Mouse (Mus musculus): ENCODE results near the gene Glipr1.
A peak's percentile ranks its signal among the peaks of the same experiment; 100 is the strongest.
"Not testable (repeated sequence)": the region's sequence is repeated elsewhere in the genome, so short reads cannot be mapped to it uniquely, and the experiment has no call there.

Glipr1 gene

DNA sequence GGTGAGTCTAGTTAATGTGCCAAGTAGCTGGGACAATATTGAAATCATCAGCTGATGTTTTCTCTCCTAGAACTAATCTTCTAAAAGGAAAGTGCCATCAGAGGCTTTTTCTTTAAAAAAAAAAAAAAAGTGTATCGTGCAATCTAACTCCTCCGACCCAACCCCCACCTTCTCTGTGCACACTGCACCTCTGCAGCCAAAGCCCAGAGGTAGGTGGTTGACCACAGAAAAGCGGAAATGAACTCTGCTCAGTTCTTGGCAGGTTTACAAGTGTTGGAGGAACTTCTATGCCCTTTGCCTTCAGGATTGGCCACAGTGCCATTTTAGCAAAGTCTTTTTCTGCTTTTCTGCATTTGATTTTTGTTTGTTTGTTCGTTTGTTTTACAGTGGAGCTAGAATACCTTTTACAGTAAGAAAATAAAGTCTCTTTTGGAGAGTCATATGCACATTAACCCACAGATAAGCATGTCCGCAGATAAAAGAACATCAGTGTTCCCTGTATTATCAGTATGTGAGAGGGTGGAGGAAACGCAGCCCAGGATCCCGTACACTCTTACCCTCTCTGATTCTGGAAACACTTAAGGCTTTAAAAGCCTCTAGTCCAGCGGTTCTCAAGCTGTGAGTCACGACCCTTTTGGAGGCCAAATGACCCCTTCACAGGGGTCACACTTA, at the start of gene Glipr1:
Gene Glipr1 (minus strand): TSS at position 88 of the 672 bp plus-strand sequence.
- DNase-seq (ENCODE audit: low spot score in 2 of 2) = peak; percentile 90

GRCm38 (mm10) chr10:112051956-112052355, 49.5 kb upstream of the Glipr1 start:
- not testable (repeated sequence) for DNase-seq (ENCODE audit: low spot score in 2 of 2)

GRCm38 (mm10) chr10:112051220-112051619, 48.8 kb upstream of the Glipr1 start:
- DNase-seq (ENCODE audit: low spot score in 2 of 2) = no peak

GRCm38 (mm10) chr10:112044283-112044682, 41.9 kb upstream of the Glipr1 start:
- DNase-seq (ENCODE audit: low spot score in 2 of 2) = not testable (repeated sequence)

DNA sequence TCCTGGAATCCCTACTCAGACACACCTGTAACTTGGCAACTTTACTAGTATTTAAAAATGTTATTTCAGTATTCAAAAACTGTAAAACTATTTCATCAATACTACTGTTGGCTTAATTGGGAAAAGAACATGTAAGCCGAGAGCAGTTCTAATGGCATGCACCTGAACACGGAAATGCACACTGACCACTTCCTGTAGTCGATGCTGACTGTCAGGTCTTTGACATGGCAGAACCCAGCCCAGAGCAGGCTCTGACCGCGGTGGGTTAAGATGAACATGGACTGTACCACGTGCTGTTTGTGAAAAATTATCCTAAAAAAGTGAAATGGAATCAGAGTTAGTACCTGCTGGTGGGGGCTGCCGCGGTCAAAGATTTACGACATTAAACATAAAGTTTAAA, 41.1 kb upstream of the Glipr1 start:
- not testable (repeated sequence) for DNase-seq (ENCODE audit: low spot score in 2 of 2)

DNA sequence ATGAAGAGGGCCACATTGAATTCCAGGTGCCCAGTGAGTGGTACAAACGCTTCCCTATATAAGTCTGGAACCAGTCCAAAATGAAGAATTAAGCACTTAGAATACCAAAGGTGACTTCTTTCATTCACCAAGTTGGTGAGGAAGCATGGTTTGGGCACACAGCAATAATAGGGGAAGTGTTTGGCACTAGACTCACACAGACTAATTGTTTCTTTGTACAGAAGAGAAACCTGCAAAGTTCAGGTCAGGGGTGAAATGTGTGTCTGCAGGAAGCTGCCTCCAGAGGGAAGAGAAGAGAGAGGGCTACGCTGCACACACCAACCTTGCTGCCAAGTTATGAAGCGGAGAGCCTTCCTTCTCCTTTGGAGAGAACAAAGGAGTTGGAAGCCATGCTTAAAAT, 26.3 kb upstream of the Glipr1 start:
- not testable (repeated sequence) for DNase-seq (ENCODE audit: low spot score in 2 of 2)

- no peak for DNase-seq (ENCODE audit: low spot score in 2 of 2)
Measured at GRCm38 (mm10) chr10:112023585-112023984, 21.2 kb upstream of the Glipr1 start.

DNA sequence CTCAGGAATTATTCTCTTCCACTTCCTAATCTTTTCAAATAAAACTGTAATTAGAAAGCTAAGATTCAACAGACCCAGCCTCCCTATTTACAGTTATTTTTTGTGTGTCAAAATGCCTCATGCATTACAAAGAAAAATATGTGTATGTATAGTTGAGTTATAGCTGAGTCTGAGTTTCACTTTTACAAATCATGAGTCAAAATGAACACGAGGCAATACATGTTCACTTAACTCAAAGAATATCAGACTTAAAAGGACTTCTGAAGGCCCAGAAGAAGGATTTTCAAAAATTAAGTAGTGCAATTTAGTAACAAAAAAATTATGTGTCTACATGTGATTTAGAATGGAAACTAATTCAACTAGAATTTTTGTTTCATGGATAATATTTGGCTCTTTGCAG, 7.1 kb upstream of the Glipr1 start:
- DNase-seq (ENCODE audit: low spot score in 2 of 2) = not testable (repeated sequence)

DNA sequence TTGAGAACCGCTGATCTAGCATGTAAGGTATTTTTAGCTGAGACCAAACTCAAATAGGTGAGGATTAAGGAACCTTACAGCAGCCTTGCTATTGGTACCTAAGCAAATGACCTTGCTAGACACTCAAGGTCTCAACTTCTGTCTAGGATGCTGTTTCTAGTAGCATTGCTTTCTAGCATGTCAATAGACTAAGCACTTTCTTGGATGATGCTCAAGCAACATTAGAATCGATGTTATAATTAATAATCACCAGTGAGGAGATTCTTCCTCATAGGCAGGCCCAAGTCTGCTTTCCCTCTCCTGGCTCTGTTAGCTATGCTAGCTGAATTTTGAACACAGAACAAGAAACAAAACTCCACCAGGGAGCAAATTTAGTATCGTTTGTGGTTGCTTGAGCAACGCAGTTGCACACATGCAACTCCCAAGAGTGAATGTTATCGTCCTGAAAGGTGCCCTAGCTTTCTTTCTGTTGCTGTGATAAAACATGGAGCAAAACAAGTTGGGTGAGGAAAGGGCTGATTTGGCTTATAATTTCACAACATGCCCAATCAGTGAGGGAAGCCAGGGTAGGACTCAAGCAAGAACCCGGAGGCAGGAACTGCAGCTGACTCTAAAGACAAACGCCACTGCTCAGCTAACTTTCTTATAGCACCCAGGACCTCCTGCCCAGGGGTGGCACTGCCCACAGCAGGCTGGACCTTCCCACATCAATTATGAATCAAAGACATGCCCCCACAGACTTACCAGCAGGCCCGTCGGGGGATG, 493 bp downstream of the Glipr1 start:
- peak; percentile 11 to 18 for DNase-seq (ENCODE audit: low spot score in 2 of 2)

GRCm38 (mm10) chr10:112001350-112001749, 1.1 kb downstream of the Glipr1 start:
- DNase-seq (ENCODE audit: low spot score in 2 of 2) = no peak

DNA sequence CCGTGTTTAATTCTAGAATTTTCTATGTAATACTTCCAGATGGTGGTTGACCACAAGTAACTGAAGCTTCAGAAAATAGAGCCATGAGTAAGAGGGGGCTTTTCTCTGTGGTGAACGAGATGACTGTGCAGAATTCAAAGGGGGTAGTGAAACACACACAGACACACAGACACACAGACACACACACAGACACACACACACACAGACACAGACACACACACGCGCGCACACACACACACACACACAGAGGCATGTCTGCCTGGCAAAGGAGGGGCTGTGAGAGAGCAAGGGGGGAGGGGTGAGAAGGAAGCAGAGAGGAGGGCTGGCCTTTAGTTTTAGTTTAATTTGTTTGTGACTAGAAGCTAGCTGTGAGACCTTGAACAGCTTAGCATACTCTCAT, 1.9 kb downstream of the Glipr1 start:
- peak; percentile 27 to 30 for DNase-seq (ENCODE audit: low spot score in 2 of 2)

DNA sequence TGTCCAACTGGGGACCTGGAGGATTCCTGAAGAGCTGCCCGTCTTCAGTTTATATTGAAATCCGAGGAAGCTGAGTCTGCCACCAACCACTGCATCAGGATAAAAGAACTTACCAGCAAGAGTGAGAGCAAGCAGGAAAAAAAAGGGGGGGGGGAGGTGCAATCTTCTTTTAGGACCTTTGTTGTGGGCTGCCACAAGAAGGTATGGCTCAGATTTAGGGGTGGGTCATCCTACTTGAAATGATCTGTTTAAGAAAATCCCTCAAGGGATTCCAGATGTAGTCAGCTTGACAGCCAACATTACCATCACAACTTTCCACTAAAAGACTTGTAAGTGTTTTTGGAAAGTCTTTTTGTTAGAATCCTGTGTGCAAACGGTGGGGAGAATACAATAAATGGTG, 2.7 kb downstream of the Glipr1 start:
- no peak for DNase-seq (ENCODE audit: low spot score in 2 of 2)

DNA sequence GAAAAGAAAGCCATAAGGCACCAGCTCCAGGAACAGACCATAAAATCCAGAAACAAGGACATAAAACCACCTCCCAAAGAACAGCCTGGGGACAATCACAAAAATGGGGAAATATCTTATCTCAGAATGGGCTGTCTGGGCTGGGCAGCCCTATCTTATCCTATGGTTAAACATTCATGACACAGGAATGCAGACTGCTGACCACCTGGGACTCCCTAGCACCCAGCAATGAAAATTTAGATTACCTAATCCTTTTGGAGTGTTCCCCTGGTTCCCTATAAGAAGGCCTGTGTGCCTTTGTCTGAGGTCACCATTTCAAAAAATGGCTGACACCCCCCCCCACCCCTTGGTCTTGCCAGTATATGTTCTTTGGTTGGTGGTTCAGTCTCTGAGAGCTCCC, 4.8 kb downstream of the Glipr1 start:
- no peak for DNase-seq (ENCODE audit: low spot score in 2 of 2)

- DNase-seq (ENCODE audit: low spot score in 2 of 2) = peak; percentile 55 to 58
Measured at GRCm38 (mm10) chr10:111996911-111997347, 5.5 kb downstream of the Glipr1 start.

GRCm38 (mm10) chr10:111996549-111996904, 5.9 kb downstream of the Glipr1 start:
- DNase-seq (ENCODE audit: low spot score in 2 of 2) = peak in 1 of 2 experiments; percentile 18

DNA sequence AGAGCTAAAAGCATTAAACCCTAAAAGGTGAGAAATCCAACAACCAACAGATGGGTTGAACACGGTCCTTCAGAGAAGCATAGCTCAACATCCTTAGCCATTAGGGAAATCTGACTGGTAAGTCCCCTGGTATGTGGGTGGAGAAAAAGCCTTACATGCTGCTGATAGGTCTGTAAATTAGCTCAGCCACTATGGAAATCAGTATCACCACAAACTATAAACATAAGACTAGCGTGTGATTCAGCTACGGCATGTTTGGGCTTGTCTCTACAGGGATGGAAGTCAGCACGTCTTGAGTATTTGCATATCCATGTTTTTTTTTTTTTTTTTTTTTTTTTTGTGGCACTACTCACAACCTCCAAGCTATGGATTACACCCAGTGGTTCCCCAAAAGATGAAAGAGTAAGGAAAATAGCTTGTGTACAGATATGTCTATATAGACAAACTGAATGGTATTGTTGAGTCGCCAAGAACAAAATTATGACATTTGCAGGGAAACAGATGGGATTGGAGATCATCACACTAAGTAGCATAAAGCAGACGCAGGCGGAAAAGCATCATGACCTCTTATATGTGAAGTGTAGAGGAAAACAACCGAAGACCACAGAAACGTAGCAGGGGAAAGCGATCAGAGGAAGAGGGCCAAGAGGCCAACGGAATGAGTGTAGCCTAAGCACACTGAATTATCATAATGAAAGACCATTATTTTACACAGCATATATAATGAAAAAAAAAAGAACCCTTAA, 6.5 kb downstream of the Glipr1 start:
- no peak for DNase-seq (ENCODE audit: low spot score in 2 of 2)

- DNase-seq (ENCODE audit: low spot score in 2 of 2) = peak in 1 of 2 experiments; percentile 10
Measured at GRCm38 (mm10) chr10:111986453-111986852, 16.0 kb downstream of the Glipr1 start.

- no peak for DNase-seq (ENCODE audit: low spot score in 2 of 2)
Measured at GRCm38 (mm10) chr10:111983070-111983469, 19.4 kb downstream of the Glipr1 start.

DNA sequence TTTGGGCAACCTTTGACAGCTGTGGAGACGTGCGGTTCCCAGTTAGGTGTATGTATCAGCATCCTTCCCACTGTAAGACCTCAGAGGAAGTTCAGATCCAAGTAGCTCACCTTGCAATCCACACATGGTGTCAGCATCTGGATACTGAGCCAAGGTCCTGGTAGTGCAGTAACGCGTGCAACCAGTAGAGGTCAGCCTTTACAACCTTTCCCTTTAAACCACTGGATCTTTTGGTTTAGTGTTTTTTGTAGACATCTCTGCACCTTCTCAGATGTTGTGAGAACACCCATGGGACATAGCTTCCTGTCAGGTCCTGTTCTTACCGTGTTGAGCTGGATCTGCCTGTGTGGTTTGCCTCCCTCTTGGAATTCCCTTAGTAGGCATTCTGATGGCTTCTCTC, 24.8 kb downstream of the Glipr1 start:
- peak; percentile 32 to 47 for DNase-seq (ENCODE audit: low spot score in 2 of 2)

DNA sequence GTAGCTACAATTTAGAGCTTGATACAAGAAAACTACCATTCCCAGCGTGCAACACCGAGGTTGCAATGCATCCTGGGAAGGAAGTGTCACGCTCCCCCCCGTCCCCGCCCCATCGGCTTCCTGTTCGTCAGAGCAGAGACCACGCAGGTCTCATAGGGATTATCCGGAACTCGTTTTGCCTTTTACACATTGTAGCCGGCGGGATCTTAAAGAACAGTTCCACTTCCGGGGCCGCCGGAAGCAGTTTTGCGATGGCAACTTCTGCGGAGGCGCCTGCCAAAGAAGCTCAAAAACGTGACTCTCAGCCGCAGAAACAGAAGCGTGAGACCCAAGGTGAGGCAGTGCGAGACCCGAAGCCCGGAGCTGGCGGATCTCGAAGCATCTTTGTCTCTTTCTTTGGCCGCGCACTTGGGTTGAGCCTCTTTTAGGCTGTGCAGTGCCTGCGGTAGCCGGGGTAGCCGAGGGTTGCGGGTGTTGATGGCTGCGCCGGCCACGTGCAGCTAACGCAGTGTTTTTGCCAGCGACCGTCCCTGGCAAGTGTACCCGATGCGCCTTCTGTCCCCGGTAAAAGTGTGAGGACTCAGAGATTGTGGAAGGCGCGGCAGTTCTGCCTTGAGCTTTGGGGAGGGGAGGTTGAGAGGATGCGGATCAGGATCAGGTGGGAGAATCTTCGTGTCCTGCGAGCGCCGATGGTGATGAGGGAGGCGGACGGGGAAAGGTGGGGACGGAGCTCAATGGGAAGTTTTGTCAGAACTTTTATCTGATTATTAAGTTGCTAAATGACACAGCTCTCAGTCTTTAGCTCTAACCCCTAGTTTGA, 29.7 kb downstream of the Glipr1 start, which contains the start of gene Krr1:
Gene Krr1 (plus strand): TSS at position 123 of the 820 bp plus-strand sequence.
- peak; percentile 86 to 89 for DNase-seq (ENCODE audit: low spot score in 2 of 2)

DNA sequence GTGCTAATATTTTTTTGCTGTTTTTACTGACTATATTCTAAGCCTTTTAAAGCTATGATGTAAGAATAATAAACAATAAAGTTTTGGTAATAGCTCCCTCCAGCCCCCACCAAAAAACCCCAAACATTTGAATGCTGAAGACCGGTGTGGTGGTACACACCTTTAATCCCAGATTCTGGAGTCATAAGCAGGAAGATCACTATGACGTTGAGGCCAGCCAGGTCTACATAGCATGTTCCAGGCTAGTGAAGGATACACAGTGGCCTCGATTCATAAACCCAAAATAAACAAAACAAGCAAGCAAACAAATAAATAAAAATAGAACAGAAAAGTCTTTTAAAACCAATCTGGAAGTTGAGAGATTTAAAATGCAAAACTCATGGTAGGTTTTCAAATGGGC, 30.5 kb downstream of the Glipr1 start:
- DNase-seq (ENCODE audit: low spot score in 2 of 2) = no peak

Data from spleen, postnatal 36 days (tissue).